In the genomic region with DNA sequence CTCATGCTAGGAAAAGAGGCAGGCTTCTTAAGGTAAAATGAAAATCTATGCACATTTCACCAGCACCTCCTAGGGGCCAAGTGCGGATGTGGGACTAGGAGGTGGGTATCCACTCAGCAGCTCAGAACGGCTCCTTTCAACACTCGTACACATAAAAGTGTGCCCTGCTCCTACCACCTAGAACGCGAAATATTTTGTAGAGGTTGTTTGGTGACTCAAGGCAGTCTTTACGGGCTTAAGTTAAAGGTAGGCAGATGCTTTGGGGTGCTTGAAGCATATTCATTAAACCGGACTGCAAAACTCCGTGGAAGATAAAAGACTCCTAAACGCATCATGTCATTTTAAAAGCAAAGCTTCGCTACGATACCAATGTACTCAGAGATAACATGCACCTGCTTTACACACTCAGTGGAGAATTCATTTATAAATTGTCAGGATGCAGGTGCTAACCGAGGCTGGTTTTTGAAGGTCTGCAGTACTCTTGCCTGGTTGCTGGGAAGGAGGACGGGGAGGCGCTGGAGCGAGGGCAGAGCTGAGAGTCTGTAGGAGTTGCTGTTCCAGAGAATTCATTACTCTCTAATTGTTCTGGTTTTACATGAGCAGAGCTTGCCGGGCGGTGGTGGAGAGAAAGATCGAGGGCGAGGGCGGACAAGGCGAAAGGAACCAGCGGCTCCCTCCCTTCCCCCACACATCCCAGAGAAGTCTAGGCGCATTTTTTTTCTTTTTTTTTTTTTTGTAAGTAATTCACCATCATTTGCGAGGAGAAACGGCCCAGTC, we compare ENCODE assay signal across 8 mouse cellular contexts. TPM values are rescaled to one million over a fixed set of nuclear protein-coding genes. Genes with fewer than 3 reads are reported as not detected.
DNase-seq lines count a peak whose midpoint lies in the region; ATAC-seq lines count a peak whose summit lies in the region.

No protein-coding gene starts in this region.

- H3K27ac ChIP-seq in intestine, embryonic 15.5 days: 0 out of 2 replicates have a peak overlapping the region, but pooled peaks have one; percentile 81
- peak overlapping the region; percentile 80; the same call in 1 of the 2 replicates for H3K27ac ChIP-seq in limb, embryonic 10.5 days
- peak overlapping the region; percentile 84 for H3K27ac ChIP-seq in midbrain, embryonic 10.5 days (replicated peaks)

- H3K4me3 ChIP-seq in intestine, embryonic 15.5 days (replicated peaks): peak overlapping the region; percentile 66
- H3K4me3 ChIP-seq in limb, embryonic 10.5 days: peak overlapping the region; percentile 67
- H3K4me3 ChIP-seq in midbrain, embryonic 10.5 days: peak overlapping the region; percentile 72

- DNase-seq in cerebellum, adult 18-20 months: peak; percentile 2 to 3
- no peak for DNase-seq in cerebellum, adult 11-12 months
- peak; percentile 21 to 45 for DNase-seq in cerebellum, postnatal 4 days (ENCODE audit: low spot score in 2 of 2)
- peak; percentile 30 for DNase-seq in gastrocnemius, postnatal 10 days
- peak; percentile 66 for DNase-seq in limb, embryonic 10.5 days (ENCODE audit: low spot score)
- peak; percentile 55 for DNase-seq in midbrain, embryonic 10.5 days (ENCODE audit: low spot score)
- DNase-seq in spleen, postnatal 10 days (ENCODE audit: low spot score in 2 of 2): peak; percentile 7 to 50

- no peaks in the 10 kb centered on the region for H3K36me3 ChIP-seq in intestine, embryonic 15.5 days
- H3K36me3 ChIP-seq in limb, embryonic 10.5 days: no peaks in the 10 kb centered on the region
- H3K36me3 ChIP-seq in midbrain, embryonic 10.5 days: no peaks in the 10 kb centered on the region

- H3K4me1 ChIP-seq in intestine, embryonic 15.5 days (replicated peaks): 0 out of 2 replicates have a peak, but pooled peaks cover 2% of the 10 kb centered on the region
- H3K4me1 ChIP-seq in limb, embryonic 10.5 days: peaks cover 21% of the 10 kb centered on the region
- H3K4me1 ChIP-seq in midbrain, embryonic 10.5 days: peaks cover 33% of the 10 kb centered on the region

- H3K9me3 ChIP-seq in intestine, embryonic 15.5 days: no peaks in the 10 kb centered on the region
- H3K9me3 ChIP-seq in limb, embryonic 10.5 days (replicated peaks): no peaks in the 10 kb centered on the region
- H3K9me3 ChIP-seq in midbrain, embryonic 10.5 days (replicated peaks): no peaks in the 10 kb centered on the region

- ATAC-seq in intestine, embryonic 15.5 days: 0 out of 2 replicates have a peak, but pooled peaks have one; percentile 21

- peak overlapping the region; percentile 62; the same call in 1 of the 2 replicates for H3K9ac ChIP-seq in intestine, embryonic 15.5 days

- H3K27me3 ChIP-seq in intestine, embryonic 15.5 days (replicated peaks): no peaks in the 10 kb centered on the region
- H3K27me3 ChIP-seq in limb, embryonic 10.5 days (ENCODE audit: low read depth, poor library complexity, severe bottlenecking): peaks cover 9% of the 10 kb centered on the region
- peaks cover 15% of the 10 kb centered on the region for H3K27me3 ChIP-seq in midbrain, embryonic 10.5 days (ENCODE audit: low read depth, poor library complexity, severe bottlenecking)

- H3K4me2 ChIP-seq in intestine, embryonic 15.5 days (replicated peaks): peak overlapping the region; percentile 93

- under 1% methylated on average over 25 of the region's 25 CpGs for WGBS in intestine, embryonic 15.5 days
- WGBS in limb, embryonic 10.5 days: under 1% methylated on average over 25 of the region's 25 CpGs
- under 1% methylated on average over 25 of the region's 25 CpGs for WGBS in midbrain, embryonic 10.5 days

RNA-seq across cellular contexts. Expression of gene Kcnj2, which starts 1.0 kb away (rescaled TPM):
- total RNA-seq in gastrocnemius, postnatal 10 days (2021): 10 to 100 TPM; 27.1 to 30.1 TPM
- 1.4 and 1.5 TPM in 2 replicates for polyA plus RNA-seq in intestine, embryonic 15.5 days (2015; fragmentation: Nextera tagmentation; extraction: Ambion mirVana)
- 1.2 and 2.5 TPM in 2 replicates for polyA plus RNA-seq in limb, embryonic 10.5 days (2016; fragmentation: Nextera tagmentation; extraction: Ambion mirVana)
- polyA plus RNA-seq in midbrain, embryonic 10.5 days (2016; fragmentation: Nextera tagmentation; extraction: Ambion mirVana): 0.65 and 0.94 TPM in 2 replicates
